Mouse (Mus musculus) MEL (cell line): ENCODE results near the gene Htr5a.

ENCODE experiments used
- CTCF ChIP-seq, 3 experiments: IDR thresholded peaks in 2 of 3; conservative IDR thresholded peaks in 1 of 3; 2 replicates each; pipeline ENCODE4 v1.5.1; 2011 to 2012; ENCODE audit warnings: low read length in 3 of 3, low read depth in 2 of 3, mild to moderate bottlenecking in 2 of 3, improper control_type of control experiment in 1 of 3, inconsistent platforms in 1 of 3, mixed read lengths in 1 of 3, moderate library complexity in 1 of 3; ENCODE audit not compliant: control insufficient read depth in 1 of 3, insufficient read depth in 1 of 3, poor library complexity in 1 of 3, severe bottlenecking in 1 of 3
- KAT2A ChIP-seq: conservative IDR thresholded peaks from 2 replicates; pipeline ENCODE4 v1.6.1; 2012; ENCODE audit warnings: low read depth, low read length, improper control_type of control experiment, inconsistent platforms
- MAX ChIP-seq: IDR thresholded peaks from 2 replicates; pipeline ENCODE4 v1.6.1; 2011; ENCODE audit warnings: low read length, improper control_type of control experiment
- MEF2A ChIP-seq: IDR thresholded peaks from 2 replicates; pipeline ENCODE4 v1.6.1; 2014; ENCODE audit warnings: low read depth, mild to moderate bottlenecking, inconsistent platforms, low read length, improper control_type of control experiment; ENCODE audit not compliant: poor library complexity, insufficient replicate concordance, severe bottlenecking; ENCODE audit errors: extremely low read depth
- POLR2A ChIP-seq, 2 experiments: IDR thresholded peaks; 2 replicates each; pipeline ENCODE4 v1.6.1; 2011 to 2012; ENCODE audit warnings: low read length in 2 of 2, mild to moderate bottlenecking in 2 of 2, control low read depth in 1 of 2, improper control_type of control experiment in 1 of 2, low read depth in 1 of 2, moderate library complexity in 1 of 2; ENCODE audit not compliant: control insufficient read depth in 1 of 2, insufficient read depth in 1 of 2, poor library complexity in 1 of 2
- POLR2AphosphoS5 ChIP-seq: IDR thresholded peaks from 2 replicates; pipeline ENCODE4 v1.6.1; 2012; ENCODE audit warnings: low read depth, borderline replicate concordance, mild to moderate bottlenecking, inconsistent platforms, low read length, moderate library complexity, mixed read lengths
- RAD21 ChIP-seq: IDR thresholded peaks from 2 replicates; pipeline ENCODE4 v1.6.1; 2011; ENCODE audit warnings: mild to moderate bottlenecking, low read depth, low read length, improper control_type of control experiment
- TAL1 ChIP-seq: IDR thresholded peaks from 2 replicates; pipeline ENCODE4 v1.6.1; 2012; ENCODE audit warnings: mild to moderate bottlenecking, inconsistent platforms, low read length, moderate library complexity, mixed read lengths

DNA sequence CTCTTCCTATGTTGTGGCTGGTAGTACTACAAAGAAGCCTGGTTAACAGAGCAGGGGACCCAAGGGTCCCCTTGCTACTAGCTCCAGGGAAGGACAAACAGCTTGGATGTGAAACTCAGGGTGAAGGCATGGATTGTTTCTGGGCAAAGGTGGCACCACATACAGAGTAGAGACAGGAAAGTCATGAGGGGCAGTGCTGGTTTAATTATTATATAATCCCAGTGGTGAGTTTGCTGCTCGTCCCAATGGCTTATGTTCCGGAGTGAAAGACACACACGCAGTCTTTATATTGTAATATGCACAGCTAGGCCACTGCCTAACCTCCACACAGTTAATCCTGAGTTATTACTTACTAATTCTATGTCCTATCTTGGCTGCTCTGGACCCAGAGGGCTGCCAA, 37.8 kb downstream of the Htr5a start:
- TF ChIP-seq RAD21 = no peak
- no peak for TF ChIP-seq POLR2A (IDR thresholded peaks at IDR 0.05; ENCODE audit: control insufficient read depth in 1 of 2, insufficient read depth in 1 of 2, low read depth in 1 of 2, low read length in 2 of 2, poor library complexity in 1 of 2)
- TF ChIP-seq MAX = no peak
- no peak for TF ChIP-seq KAT2A
- no peak for TF ChIP-seq CTCF (IDR thresholded peaks at IDR 0.05 in 2 of 3, conservative IDR thresholded peaks at IDR 0.05 in 1 of 3; ENCODE audit: control insufficient read depth in 1 of 3, insufficient read depth in 1 of 3, low read depth in 2 of 3, low read length in 3 of 3, poor library complexity in 1 of 3, severe bottlenecking in 1 of 3)
- TF ChIP-seq MEF2A = no peak
- no peak for TF ChIP-seq TAL1
- TF ChIP-seq POLR2AphosphoS5 = no peak
